Mouse (Mus musculus) forebrain, embryonic 16.5 days (tissue): ENCODE measurements around the gene Abca16. TPM values are rescaled to one million over a fixed set of nuclear protein-coding genes. Genes with fewer than 3 reads are reported as not detected.

Experiments used
- ATAC-seq: fragments of 200-750 bp; cut with Nextera tagmentation; 2 replicates; pipeline ENCODE4 v1.8.0; 2017; ENCODE audit warnings: mild to moderate bottlenecking, moderate library complexity
- H3K27ac ChIP-seq: fragments of 300-500 bp; sonication (generic); 2 replicates; pipeline ENCODE4 v1.5.1; 2014; ENCODE audit warnings: low read length, control low read depth
- H3K27me3 ChIP-seq: fragments of 300-500 bp; sonication (generic); replicated peaks from 2 replicates; pipeline ENCODE4 v1.6.1; 2014; ENCODE audit warnings: low read length; ENCODE audit not compliant: control insufficient read depth, insufficient read depth
- H3K36me3 ChIP-seq: fragments of 300-500 bp; sonication (generic); 2 replicates; pipeline ENCODE4 v1.6.1; 2014; ENCODE audit not compliant: control insufficient read depth, insufficient read depth
- H3K4me1 ChIP-seq: fragments of 300-500 bp; sonication (generic); replicated peaks from 2 replicates; pipeline ENCODE4 v1.6.1; 2014; ENCODE audit warnings: low read length; ENCODE audit not compliant: control insufficient read depth, insufficient read depth
- H3K4me2 ChIP-seq: fragments of 300-500 bp; sonication (generic); 2 replicates; pipeline ENCODE4 v1.6.1; 2014; ENCODE audit warnings: mild to moderate bottlenecking, low read length, control low read depth
- H3K4me3 ChIP-seq: fragments of 300-500 bp; sonication (generic); replicated peaks from 2 replicates; pipeline ENCODE4 v1.5.1; 2014; ENCODE audit warnings: mild to moderate bottlenecking, low read length, control low read depth
- H3K9ac ChIP-seq: fragments of 300-500 bp; sonication (generic); replicated peaks from 2 replicates; pipeline ENCODE4 v1.6.1; 2014; ENCODE audit warnings: low read depth, low read length, control low read depth
- H3K9me3 ChIP-seq: fragments of 300-500 bp; sonication (generic); 2 replicates; pipeline ENCODE4 v1.6.1; 2016; ENCODE audit warnings: low read length; ENCODE audit not compliant: control insufficient read depth
- WGBS: fragments of 180-500 bp; shearing (Covaris S2); extraction: QIAGEN DNeasy Blood & Tissue Kit; methylation state at CpG from one replicate; pipeline ENCODE4 v1.1.7; 2014; 5-methylcytosine and 5-hydroxymethylcytosine counted together
- polyA plus RNA-seq: library from polyadenylated mRNA; unstranded; fragments of >200 nt; fragmentation: Nextera tagmentation; extraction: Ambion mirVana; gene quantifications from 2 replicates; pipeline ENCODE4 v1.2.1, GENCODE M21; 2015

Abca16 gene
- polyA plus RNA-seq, 1 experiment from 2014 or later: not detected

GRCm38 (mm10) chr7:120553181-120553551 lies 143.7 kb downstream of the Abca16 start:
- Histone ChIP-seq H3K9me3 (no peaks in the 10 kb centered on the region), H3K4me1 (no peaks in the 10 kb centered on the region), H3K27me3 (no peaks in the 10 kb centered on the region), H3K9ac (peak overlapping the region; percentile 19; the same call in 1 of the 2 replicates), H3K36me3 (no peaks in the 10 kb centered on the region), H3K4me2 (peak overlapping the region; percentile 54), H3K4me3 (peak overlapping the region; percentile 36), H3K27ac (no peak overlapping the region)
- peak; percentile 57 for ATAC-seq
- WGBS: 40% methylated on average over 12 of the region's 12 CpGs

GRCm38 (mm10) chr7:120567366-120567765 lies 157.9 kb downstream of the Abca16 start:
- H3K4me2 ChIP-seq: no peak overlapping the region
- H3K27me3 ChIP-seq: no peaks in the 10 kb centered on the region
- H3K4me3 ChIP-seq: no peak overlapping the region
- WGBS: 78% methylated on average over 8 of the region's 8 CpGs
- H3K4me1 ChIP-seq: no peaks in the 10 kb centered on the region
- H3K9ac ChIP-seq: no peak overlapping the region
- no peaks in the 10 kb centered on the region for H3K36me3 ChIP-seq
- H3K9me3 ChIP-seq: no peaks in the 10 kb centered on the region
- no peak for ATAC-seq
- H3K27ac ChIP-seq: no peak overlapping the region

DNA sequence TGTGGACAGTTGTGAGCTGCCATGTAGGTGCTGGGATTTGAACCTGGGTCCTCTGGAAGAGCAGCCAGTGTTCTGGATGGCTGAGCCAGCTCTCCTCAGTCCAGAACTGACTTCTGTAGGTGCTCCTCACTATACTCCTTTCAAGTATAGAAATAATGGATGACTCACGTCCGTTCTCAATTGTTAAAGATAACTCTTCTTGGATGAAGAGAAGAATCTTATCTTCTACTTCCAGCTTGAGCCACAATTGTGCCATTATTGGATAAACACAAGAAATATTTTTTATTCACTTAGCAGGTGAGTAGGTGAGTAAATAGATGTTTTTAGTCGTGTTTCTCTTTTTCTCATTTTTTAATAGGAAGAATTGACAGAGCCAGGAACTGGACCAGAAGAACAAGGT lies 167.1 kb downstream of the Abca16 start:
- WGBS: 86% methylated on average over 3 of the region's 3 CpGs
- H3K36me3 ChIP-seq: no peaks in the 10 kb centered on the region

More for the DNA sequence above, 167.1 kb downstream of the Abca16 start:
- Histone ChIP-seq H3K4me3 (no peak overlapping the region), H3K9me3 (no peaks in the 10 kb centered on the region), H3K27me3 (no peaks in the 10 kb centered on the region), H3K9ac (no peak overlapping the region), H3K4me2 (no peak overlapping the region), H3K4me1 (no peaks in the 10 kb centered on the region), H3K27ac (no peak overlapping the region)
- no peak for ATAC-seq

Other genes with a start within 250 kb of the Abca16 start
- not detected in 2 replicates for gene Anks4b, start 235.8 kb upstream of the Abca16 start, polyA plus RNA-seq
- 43.4 and 55.3 TPM in 2 replicates for gene Crym, start 207.5 kb upstream of the Abca16 start, polyA plus RNA-seq
- not detected in 2 replicates for gene Abca14, start 205.7 kb upstream of the Abca16 start, polyA plus RNA-seq
- gene Abca15, start 81.0 kb upstream of the Abca16 start, polyA plus RNA-seq: not detected in 2 replicates
- gene Uqcrc2, start 225.5 kb downstream of the Abca16 start, polyA plus RNA-seq: 225 and 231 TPM in 2 replicates